In genomic region chr1:90723754-90724153, GRCm38 (mm10) we compare ENCODE assay signal across 22 mouse cellular contexts.
"Had no signal": no experiment of that assay in that cellular context is flagged by ENCODE, and none has a peak within 500 bp of the region (broad histone marks: within the 10 kb centered on the region; RNA-seq: fewer than 3 reads in every experiment).

No protein-coding gene starts in this region.

- H3K27ac ChIP-seq: kidney, postnatal 0 days; layer of hippocampus, adult 2 months; limb, embryonic 10.5 days; limb, embryonic 13.5 days; liver, embryonic 12.5 days; liver, embryonic 15.5 days; macrophage; midbrain, embryonic 12.5 days; midbrain, embryonic 15.5 days; neural tube, embryonic 12.5 days; neural tube, embryonic 15.5 days; stomach, embryonic 15.5 days had no signal

- H3K4me3 ChIP-seq: layer of hippocampus, adult 2 months; limb, embryonic 10.5 days; limb, embryonic 13.5 days; liver, embryonic 12.5 days; liver, embryonic 15.5 days; midbrain, embryonic 12.5 days; midbrain, embryonic 15.5 days; neural tube, embryonic 12.5 days; neural tube, embryonic 15.5 days; stomach, embryonic 15.5 days had no signal

- H3K4me2 ChIP-seq: limb, embryonic 13.5 days; liver, embryonic 12.5 days; liver, embryonic 15.5 days; midbrain, embryonic 12.5 days; midbrain, embryonic 15.5 days; neural tube, embryonic 12.5 days; neural tube, embryonic 15.5 days; stomach, embryonic 15.5 days had no signal

- H3K9ac ChIP-seq: limb, embryonic 13.5 days; liver, embryonic 12.5 days; liver, embryonic 15.5 days; midbrain, embryonic 12.5 days; midbrain, embryonic 15.5 days; neural tube, embryonic 12.5 days; neural tube, embryonic 15.5 days; stomach, embryonic 15.5 days had no signal

- H3K36me3 ChIP-seq: limb, embryonic 10.5 days; limb, embryonic 13.5 days; liver, embryonic 12.5 days; liver, embryonic 15.5 days; midbrain, embryonic 12.5 days; midbrain, embryonic 15.5 days; neural tube, embryonic 12.5 days; neural tube, embryonic 15.5 days; stomach, embryonic 15.5 days had no signal

- H3K27me3 ChIP-seq: limb, embryonic 13.5 days; liver, embryonic 12.5 days; liver, embryonic 15.5 days; midbrain, embryonic 12.5 days; midbrain, embryonic 15.5 days; neural tube, embryonic 12.5 days; neural tube, embryonic 15.5 days; stomach, embryonic 15.5 days had no signal

- DNase-seq: kidney, adult 2 months; kidney, postnatal 25 days; layer of hippocampus, adult 9-11 months; liver; right cerebral cortex, postnatal 25 days; spleen, adult 18-20 months; thymus, adult 2 months; thymus, postnatal 14 days; thymus, postnatal 4 days had no signal

- H3K4me1 ChIP-seq: limb, embryonic 10.5 days; liver, embryonic 12.5 days; liver, embryonic 15.5 days; midbrain, embryonic 12.5 days; midbrain, embryonic 15.5 days; neural tube, embryonic 12.5 days; neural tube, embryonic 15.5 days had no signal

- H3K9me3 ChIP-seq: limb, embryonic 10.5 days; limb, embryonic 13.5 days; liver, embryonic 12.5 days; liver, embryonic 15.5 days; midbrain, embryonic 12.5 days; midbrain, embryonic 15.5 days; neural tube, embryonic 12.5 days; neural tube, embryonic 15.5 days; stomach, embryonic 15.5 days had no signal

- ATAC-seq: intestine, embryonic 16.5 days; liver, embryonic 12.5 days; midbrain, embryonic 15.5 days had no signal
